Mouse (Mus musculus) bone marrow, adult 2 months (tissue): ENCODE measurements around the gene Kansl1.

Source experiments
- CTCF ChIP-seq: fragments of 200-500 bp; IDR thresholded peaks from 2 replicates; pipeline ENCODE4 v1.5.1; 2011; ENCODE audit warnings: low read length, control low read depth; ENCODE audit not compliant: control insufficient read depth, insufficient read depth
- POLR2A ChIP-seq: fragments of 200-500 bp; IDR thresholded peaks from 2 replicates; pipeline ENCODE4 v1.6.1; 2011; ENCODE audit warnings: low read depth, mild to moderate bottlenecking, control low read depth, low read length, borderline replicate concordance; ENCODE audit not compliant: control insufficient read depth

- TF ChIP-seq CTCF (no peak), POLR2A (no peak)
Observed at GRCm38 (mm10) chr11:104438450-104438849, 30.2 kb downstream of the Kansl1 start.
